Mouse (Mus musculus) intestine, postnatal 0 days (tissue): Measurements from ENCODE around the gene Adamts12. TPM values are rescaled to one million over a fixed set of nuclear protein-coding genes. Genes with fewer than 3 reads are reported as not detected.

Source experiments
- ATAC-seq: fragments of 200-750 bp; cut with Nextera tagmentation; 2 replicates; pipeline ENCODE4 v1.8.0; 2017; ENCODE audit warnings: mild to moderate bottlenecking, moderate TSS enrichment, moderate library complexity
- H3K27ac ChIP-seq: fragments of 300-500 bp; sonication (generic); 2 replicates; pipeline ENCODE4 v1.5.1; 2014; ENCODE audit warnings: mild to moderate bottlenecking, low read depth, low read length, moderate library complexity
- H3K27me3 ChIP-seq: fragments of 300-500 bp; sonication (generic); replicated peaks from 2 replicates; pipeline ENCODE4 v1.6.1; 2014; ENCODE audit warnings: low read length, mixed read lengths; ENCODE audit not compliant: control insufficient read depth, insufficient read depth
- H3K36me3 ChIP-seq: fragments of 300-500 bp; sonication (generic); 2 replicates; pipeline ENCODE4 v1.6.1; 2014; ENCODE audit warnings: mild to moderate bottlenecking, moderate library complexity; ENCODE audit not compliant: control insufficient read depth, insufficient read depth
- H3K4me1 ChIP-seq: fragments of 300-500 bp; sonication (generic); replicated peaks from 2 replicates; pipeline ENCODE4 v1.6.1; 2014; ENCODE audit warnings: antibody characterized with exemption, low read length, mixed read lengths; ENCODE audit not compliant: control insufficient read depth, insufficient read depth
- H3K4me2 ChIP-seq: fragments of 300-500 bp; sonication (generic); replicated peaks from 2 replicates; pipeline ENCODE4 v1.6.1; 2014; ENCODE audit warnings: low read depth, mild to moderate bottlenecking, moderate library complexity
- H3K4me3 ChIP-seq: fragments of 300-500 bp; sonication (generic); 2 replicates; pipeline ENCODE4 v1.5.1; 2014; ENCODE audit warnings: low read depth, low read length
- H3K9ac ChIP-seq: fragments of 300-500 bp; sonication (generic); 2 replicates; pipeline ENCODE4 v1.6.1; 2014; ENCODE audit warnings: mild to moderate bottlenecking, low read depth, low read length
- H3K9me3 ChIP-seq: fragments of 300-500 bp; sonication (generic); 2 replicates; pipeline ENCODE4 v1.6.1; 2016; ENCODE audit warnings: mixed run types; ENCODE audit not compliant: control insufficient read depth
- CTCF ChIP-seq: sonication (generic); IDR thresholded peaks from 2 replicates; pipeline ENCODE4 v1.5.1; 2016; ENCODE audit warnings: low read depth, mild to moderate bottlenecking, control low read depth, antibody characterized with exemption, moderate library complexity
- WGBS: fragments of 180-500 bp; shearing (Covaris S2); extraction: QIAGEN DNeasy Blood & Tissue Kit; methylation state at CpG from one replicate; pipeline ENCODE4 v1.1.7; 2014; 5-methylcytosine and 5-hydroxymethylcytosine counted together
- polyA plus RNA-seq: library from polyadenylated mRNA; unstranded; fragments of >200 nt; fragmentation: Nextera tagmentation; extraction: Ambion mirVana; gene quantifications from 2 replicates; pipeline ENCODE4 v1.2.1, GENCODE M21; 2015

Adamts12 gene
- polyA plus RNA-seq, 1 experiment from 2014 or later, result 0.70 TPM

DNA sequence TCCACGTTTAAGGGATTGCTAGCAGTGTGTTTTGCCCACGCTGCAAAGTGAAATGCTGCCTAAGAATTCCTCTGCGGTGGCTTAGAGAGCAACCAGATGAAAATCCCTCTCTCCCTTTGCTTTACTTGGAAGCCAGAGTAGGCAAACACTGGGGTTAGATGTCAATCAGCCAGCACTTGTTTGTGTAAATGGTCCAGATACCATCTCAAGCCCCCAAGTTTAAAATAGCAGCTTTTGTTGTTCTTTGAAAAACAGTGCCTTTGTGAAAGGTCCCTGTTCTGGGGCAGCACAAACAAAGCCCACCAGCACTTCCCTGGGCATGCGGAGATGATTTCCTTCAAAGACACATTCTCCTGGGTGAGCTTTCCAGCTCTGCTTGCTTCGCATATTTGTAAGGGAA, 1.7 kb downstream of the Adamts12 start:
- H3K4me3 ChIP-seq, result no peak overlapping the region
- H3K27me3 ChIP-seq, result no peaks in the 10 kb centered on the region
- H3K4me1 ChIP-seq, result no peaks in the 10 kb centered on the region; the same call in 1 of the 2 replicates
- H3K4me2 ChIP-seq, result peak overlapping the region; percentile 63
- H3K9me3 ChIP-seq, result no peaks in the 10 kb centered on the region
- H3K9ac ChIP-seq, result no peak overlapping the region
- H3K27ac ChIP-seq, result no peak overlapping the region
- 26% methylated on average over 5 of the region's 5 CpGs for WGBS
- ATAC-seq, result no peak
- TF ChIP-seq CTCF, result no peak
- no peaks in the 10 kb centered on the region for H3K36me3 ChIP-seq

DNA sequence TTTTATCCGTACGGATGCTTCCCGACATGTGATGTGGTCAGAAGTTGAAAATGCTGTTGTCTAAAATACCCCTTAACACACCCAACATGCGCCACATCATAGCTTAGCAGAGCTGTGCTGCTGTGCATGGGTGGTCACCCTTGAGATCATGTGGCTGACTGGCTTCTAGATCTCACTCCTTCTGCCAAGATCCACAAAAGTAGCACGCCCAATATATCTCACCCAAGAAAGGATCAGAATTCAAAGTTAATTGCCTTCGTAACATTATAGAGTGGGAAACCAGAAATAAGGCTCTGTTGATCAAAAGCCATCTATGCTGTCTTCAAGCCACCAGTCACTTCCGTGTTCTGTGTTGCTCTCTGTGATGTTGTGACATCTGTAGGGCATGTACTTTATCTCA, 3.3 kb downstream of the Adamts12 start:
- Histone ChIP-seq H3K27ac (no peak overlapping the region), H3K4me1 (no peaks in the 10 kb centered on the region; the same call in 1 of the 2 replicates), H3K4me2 (no peak overlapping the region), H3K27me3 (no peaks in the 10 kb centered on the region), H3K9me3 (no peaks in the 10 kb centered on the region), H3K36me3 (no peaks in the 10 kb centered on the region), H3K9ac (no peak overlapping the region), H3K4me3 (no peak overlapping the region)
- no peak for TF ChIP-seq CTCF
- ATAC-seq, result no peak
- 79% methylated on average over 7 of the region's 7 CpGs for WGBS

DNA sequence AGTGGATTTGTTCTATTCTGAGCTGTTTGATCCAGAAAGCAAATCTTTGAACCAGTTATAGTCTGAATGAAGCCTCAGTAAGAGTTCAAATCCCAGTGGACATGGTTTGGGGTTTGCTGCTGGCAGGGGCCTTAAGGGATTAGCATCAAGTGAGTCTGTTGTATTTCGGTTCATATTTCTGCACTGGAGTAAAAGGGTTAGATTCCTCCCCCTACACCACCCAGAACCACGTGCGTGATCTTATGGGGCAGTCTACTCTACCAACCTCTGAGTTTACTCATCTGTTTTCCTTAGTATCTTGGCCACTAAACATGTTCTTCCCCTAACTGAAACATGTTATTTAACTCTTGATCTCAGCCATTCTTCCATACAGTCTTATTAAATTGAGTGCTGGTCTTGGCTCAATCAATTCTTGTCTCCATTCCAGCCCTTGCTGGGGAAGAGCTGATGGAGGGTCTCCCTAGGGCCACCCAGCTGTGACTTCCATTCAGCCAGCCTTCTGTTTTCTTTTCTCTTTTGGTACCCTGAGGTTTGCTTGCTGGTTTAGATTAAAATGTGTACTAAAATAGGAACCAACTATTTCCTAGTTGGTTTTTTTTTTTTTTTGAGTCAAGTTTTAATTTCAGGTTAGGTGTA, 11.3 kb downstream of the Adamts12 start:
- no peaks in the 10 kb centered on the region for H3K9me3 ChIP-seq
- no peaks in the 10 kb centered on the region for H3K27me3 ChIP-seq
- 84% methylated on average over 3 of the region's 3 CpGs for WGBS
- H3K36me3 ChIP-seq, result no peaks in the 10 kb centered on the region
- no peaks in the 10 kb centered on the region for H3K4me1 ChIP-seq
- no peak overlapping the region for H3K4me3 ChIP-seq
- no peak overlapping the region for H3K9ac ChIP-seq
- TF ChIP-seq CTCF, result no peak
- H3K27ac ChIP-seq, result no peak overlapping the region
- no peak overlapping the region for H3K4me2 ChIP-seq
- no peak for ATAC-seq

DNA sequence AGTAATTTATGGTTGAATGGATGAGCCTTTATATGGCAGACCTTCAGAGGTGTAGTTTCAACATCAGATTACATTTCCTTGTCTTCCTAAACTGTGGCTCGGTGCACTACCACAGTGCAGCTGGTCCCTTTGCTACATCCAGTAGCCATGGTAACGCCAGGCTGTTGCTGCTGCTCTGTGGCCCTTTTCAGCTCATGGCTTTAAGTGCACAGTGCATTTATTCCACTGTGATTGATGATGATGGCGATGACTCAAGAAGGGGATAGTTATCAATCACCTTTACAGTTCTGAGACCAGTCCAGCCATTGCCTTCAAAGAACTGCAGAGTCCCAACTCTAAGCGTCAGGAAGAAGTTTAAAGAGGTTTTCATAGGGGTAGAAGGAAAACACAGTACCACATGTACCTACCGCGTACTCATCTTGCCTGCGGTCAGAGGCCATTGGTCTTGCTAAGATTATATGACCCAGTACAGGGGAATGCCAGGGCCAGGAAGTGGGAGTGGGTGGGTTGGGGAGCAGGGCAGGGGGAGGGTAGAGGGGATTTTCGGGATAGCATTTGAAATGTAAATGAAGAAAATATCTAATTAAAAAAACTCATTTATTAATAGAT, 18.5 kb downstream of the Adamts12 start:
- H3K27ac ChIP-seq, result no peak overlapping the region
- no peaks in the 10 kb centered on the region for H3K4me1 ChIP-seq
- H3K9me3 ChIP-seq, result no peaks in the 10 kb centered on the region
- TF ChIP-seq CTCF, result no peak
- no peak for ATAC-seq
- no peaks in the 10 kb centered on the region for H3K36me3 ChIP-seq
- WGBS, result 74% methylated on average over 8 of the region's 8 CpGs
- H3K4me2 ChIP-seq, result no peak overlapping the region
- H3K4me3 ChIP-seq, result no peak overlapping the region
- no peak overlapping the region for H3K9ac ChIP-seq
- no peaks in the 10 kb centered on the region for H3K27me3 ChIP-seq

DNA sequence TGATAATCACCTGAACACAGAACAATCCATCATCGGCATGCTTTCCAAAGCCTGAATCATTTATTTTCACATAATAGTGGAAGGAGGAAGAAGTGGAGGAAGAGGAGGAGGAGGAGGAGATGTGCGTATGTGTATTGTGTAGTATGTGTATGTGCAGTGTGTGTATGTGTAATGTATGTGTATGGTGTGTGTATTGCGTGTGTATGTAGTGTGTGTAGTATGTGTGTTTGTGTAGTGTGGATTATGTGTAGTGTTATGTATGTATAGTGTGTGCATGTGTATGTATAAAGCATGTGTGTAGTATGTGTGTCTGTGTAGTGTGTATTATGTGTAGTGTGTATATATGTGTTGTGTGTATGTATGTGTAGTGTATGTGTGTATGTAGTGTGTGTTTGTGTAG, 19.1 kb downstream of the Adamts12 start:
- no peak overlapping the region for H3K4me3 ChIP-seq
- no peak overlapping the region for H3K27ac ChIP-seq
- no peaks in the 10 kb centered on the region for H3K27me3 ChIP-seq
- no peaks in the 10 kb centered on the region for H3K9me3 ChIP-seq
- WGBS, result 99% methylated on average over 3 of the region's 3 CpGs
- H3K4me1 ChIP-seq, result no peaks in the 10 kb centered on the region
- no peak overlapping the region for H3K4me2 ChIP-seq
- H3K36me3 ChIP-seq, result no peaks in the 10 kb centered on the region
- no peak for TF ChIP-seq CTCF
- no peak for ATAC-seq
- H3K9ac ChIP-seq, result no peak overlapping the region

DNA sequence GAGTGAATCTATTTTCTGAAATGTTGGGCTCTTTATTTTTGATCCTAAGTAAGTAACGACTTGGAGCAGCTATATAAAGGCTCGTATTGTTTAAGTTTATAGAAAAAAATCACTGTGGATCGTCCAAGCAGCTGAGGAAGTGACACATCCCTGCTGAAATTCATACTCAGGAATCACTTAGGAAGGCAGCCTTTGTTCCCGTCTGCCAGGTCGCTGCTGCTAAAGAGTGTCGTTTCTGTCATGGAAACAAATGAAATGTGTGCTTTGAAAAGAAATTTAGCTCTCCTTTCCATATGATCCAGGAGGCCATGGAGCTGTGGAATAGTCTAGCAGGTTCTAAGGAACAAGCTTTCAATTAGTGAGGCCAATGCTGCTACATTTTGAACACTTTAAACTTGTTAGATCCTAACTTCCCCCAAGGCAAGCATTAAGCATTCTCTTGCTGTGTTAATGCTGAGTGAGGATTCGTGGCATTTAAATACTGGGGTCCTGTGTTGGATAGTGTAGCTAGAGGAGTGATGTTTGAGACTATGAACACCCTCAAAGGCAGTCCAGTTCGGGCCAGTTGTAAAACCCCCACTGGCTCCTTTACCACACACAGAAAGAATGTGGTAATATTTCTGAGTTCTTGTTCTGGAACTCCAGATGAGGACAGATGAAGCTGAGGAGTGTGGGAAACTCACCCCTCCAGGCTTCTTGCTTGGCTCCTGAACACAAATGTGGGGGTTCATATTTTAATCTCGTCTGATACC, 19.8 kb downstream of the Adamts12 start:
- H3K27me3 ChIP-seq, result no peaks in the 10 kb centered on the region
- H3K4me2 ChIP-seq, result no peak overlapping the region
- 46% methylated on average over 9 of the region's 9 CpGs for WGBS
- no peak overlapping the region for H3K4me3 ChIP-seq
- H3K9me3 ChIP-seq, result no peaks in the 10 kb centered on the region
- H3K27ac ChIP-seq, result no peak overlapping the region
- no peaks in the 10 kb centered on the region for H3K36me3 ChIP-seq
- no peaks in the 10 kb centered on the region for H3K4me1 ChIP-seq
- no peak overlapping the region for H3K9ac ChIP-seq
- no peak for TF ChIP-seq CTCF
- ATAC-seq, result no peak
